Mouse (Mus musculus) ES-Bruce4 (cell line): Measurements from ENCODE around the gene Catsper3. TPM values are rescaled to one million over a fixed set of nuclear protein-coding genes. Genes with fewer than 3 reads are reported as not detected.

ENCODE experiments used
- H3K27ac ChIP-seq: 2 replicates; pipeline ENCODE4 v1.5.1; 2012; ENCODE audit warnings: low read length, inconsistent platforms; ENCODE audit not compliant: insufficient read depth
- H3K27me3 ChIP-seq: 2 replicates; pipeline ENCODE4 v1.6.1; 2012; ENCODE audit warnings: mild to moderate bottlenecking, low read length, inconsistent platforms; ENCODE audit not compliant: control insufficient read depth, poor library complexity, insufficient read depth, severe bottlenecking
- H3K36me3 ChIP-seq: 2 replicates; pipeline ENCODE4 v1.6.1; 2012; ENCODE audit warnings: inconsistent platforms, mild to moderate bottlenecking, low read length, moderate library complexity; ENCODE audit not compliant: control insufficient read depth, poor library complexity, insufficient read depth, severe bottlenecking
- H3K4me1 ChIP-seq: one replicate; pipeline ENCODE4 v1.8.1; 2011; ENCODE audit warnings: low read length; ENCODE audit not compliant: control insufficient read depth, insufficient read depth
- H3K4me3 ChIP-seq: 2 replicates; pipeline ENCODE4 v1.5.1; 2011; ENCODE audit warnings: low read depth, mild to moderate bottlenecking, low read length
- H3K9ac ChIP-seq: 2 replicates; pipeline ENCODE4 v1.6.1; 2012; ENCODE audit warnings: low read depth, mild to moderate bottlenecking, inconsistent platforms; ENCODE audit not compliant: poor library complexity, severe bottlenecking
- H3K9me3 ChIP-seq: replicated peaks from 2 replicates; pipeline ENCODE4 v1.6.1; 2012; ENCODE audit warnings: mild to moderate bottlenecking, low read length, inconsistent platforms; ENCODE audit not compliant: control insufficient read depth, poor library complexity, insufficient read depth, severe bottlenecking
- CTCF ChIP-seq: IDR thresholded peaks from one replicate; pipeline ENCODE4 v1.8.1; 2011; ENCODE audit warnings: low read depth, low read length
- EP300 ChIP-seq: IDR thresholded peaks from 2 replicates; pipeline ENCODE4 v1.6.1; 2011; ENCODE audit warnings: low read depth, low read length; ENCODE audit not compliant: insufficient read depth
- POLR2A ChIP-seq: IDR thresholded peaks from one replicate; pipeline ENCODE4 v1.8.1; 2011; ENCODE audit warnings: low read length; ENCODE audit not compliant: insufficient read depth
- polyA plus RNA-seq: library from polyadenylated mRNA; stranded (reverse); fragments of >200 nt; gene quantifications from 2 replicates; pipeline ENCODE4 v1.2.4, GENCODE M21; 2011; ENCODE audit warnings: low read depth; ENCODE audit not compliant: missing spikeins, insufficient read depth, insufficient read length

Catsper3 gene
- 0.61 TPM in 1 of 2 replicates, not detected in the other for polyA plus RNA-seq

DNA sequence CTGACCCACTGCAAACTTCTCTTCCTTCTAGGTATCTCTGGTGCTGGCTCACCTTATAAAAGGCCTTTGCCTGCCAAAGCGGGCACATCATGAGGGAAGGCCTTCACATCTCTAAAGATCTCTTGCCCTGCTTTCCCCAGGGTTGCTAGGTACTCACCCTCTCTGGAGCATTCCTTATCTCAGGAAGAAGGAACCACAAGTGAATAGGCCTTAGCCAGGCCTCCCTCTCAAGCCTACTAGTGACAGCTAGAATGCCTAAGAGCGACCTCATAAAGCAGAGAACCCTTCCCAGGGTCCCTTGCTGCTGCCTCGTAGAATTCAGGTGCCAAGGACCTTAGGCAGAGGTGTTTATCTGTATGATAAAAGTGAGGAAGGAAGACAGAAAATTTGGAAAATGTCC is at the start of gene Catsper3:
TSS of gene Catsper3 (plus strand) at position 301 of the 400 bp plus-strand sequence.
- Histone ChIP-seq H3K36me3 (no peaks in the 10 kb centered on the region), H3K27me3 (no peaks in the 10 kb centered on the region), H3K4me1 (no peaks in the 10 kb centered on the region), H3K27ac (no peak within 1 kb of the TSS), H3K9me3 (peaks cover 7% of the 10 kb centered on the region), H3K4me3 (no peak within 1 kb of the TSS), H3K9ac (no peak within 1 kb of the TSS)
- no peak for TF ChIP-seq EP300
- TF ChIP-seq CTCF, result no peak
- TF ChIP-seq POLR2A, result no peak

DNA sequence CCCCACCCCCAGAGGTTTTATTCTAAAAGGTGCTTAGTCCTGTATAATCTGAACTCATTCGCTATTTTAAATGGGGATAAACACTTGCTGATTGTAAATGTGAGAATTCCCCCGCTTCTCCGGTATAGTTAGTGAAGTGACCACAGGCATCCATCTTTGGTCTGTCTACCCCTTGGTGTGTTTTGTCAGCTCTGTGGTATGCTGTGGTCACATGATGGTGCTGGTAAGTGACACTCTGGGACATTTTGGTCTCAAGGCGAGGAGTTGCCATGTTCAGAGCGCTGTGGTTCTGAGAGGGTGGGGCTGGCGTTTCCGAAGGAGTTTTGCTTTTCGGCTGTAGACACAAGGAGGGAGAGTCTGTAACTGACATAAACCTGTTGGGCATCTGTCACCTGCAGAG is 46.5 kb upstream of the Catsper3 start:
- no peaks in the 10 kb centered on the region for H3K27me3 ChIP-seq
- no peaks in the 10 kb centered on the region for H3K4me1 ChIP-seq
- no peaks in the 10 kb centered on the region for H3K9me3 ChIP-seq
- no peaks in the 10 kb centered on the region for H3K36me3 ChIP-seq
- no peak overlapping the region for H3K4me3 ChIP-seq
- H3K9ac ChIP-seq, result no peak overlapping the region
- H3K27ac ChIP-seq, result no peak overlapping the region
- TF ChIP-seq EP300 (no peak), POLR2A (no peak), CTCF (no peak)

DNA sequence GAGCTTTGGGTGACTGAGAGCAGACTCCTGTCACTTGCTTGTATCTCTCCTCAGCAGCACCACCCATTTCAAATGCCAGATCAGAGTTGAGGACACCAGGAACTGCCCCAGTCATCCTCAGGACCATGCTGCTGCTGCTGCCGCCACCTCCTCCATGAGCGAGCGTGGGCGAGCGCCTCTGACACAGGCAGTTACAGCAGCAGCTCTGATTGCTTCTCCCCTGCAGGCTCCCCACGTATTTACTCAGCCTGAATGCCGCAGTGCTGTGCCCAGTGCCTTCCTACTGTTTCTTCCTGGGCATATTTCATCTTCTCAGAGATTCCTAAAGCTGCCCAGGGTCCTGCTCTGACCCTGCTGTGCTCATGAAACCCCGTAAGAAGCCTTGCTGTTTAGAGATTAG is 42.1 kb upstream of the Catsper3 start:
- Histone ChIP-seq H3K27ac (no peak overlapping the region), H3K4me1 (no peaks in the 10 kb centered on the region), H3K27me3 (no peaks in the 10 kb centered on the region), H3K9me3 (no peaks in the 10 kb centered on the region), H3K36me3 (no peaks in the 10 kb centered on the region), H3K4me3 (no peak overlapping the region), H3K9ac (no peak overlapping the region)
- TF ChIP-seq CTCF (no peak), EP300 (no peak), POLR2A (no peak)

DNA sequence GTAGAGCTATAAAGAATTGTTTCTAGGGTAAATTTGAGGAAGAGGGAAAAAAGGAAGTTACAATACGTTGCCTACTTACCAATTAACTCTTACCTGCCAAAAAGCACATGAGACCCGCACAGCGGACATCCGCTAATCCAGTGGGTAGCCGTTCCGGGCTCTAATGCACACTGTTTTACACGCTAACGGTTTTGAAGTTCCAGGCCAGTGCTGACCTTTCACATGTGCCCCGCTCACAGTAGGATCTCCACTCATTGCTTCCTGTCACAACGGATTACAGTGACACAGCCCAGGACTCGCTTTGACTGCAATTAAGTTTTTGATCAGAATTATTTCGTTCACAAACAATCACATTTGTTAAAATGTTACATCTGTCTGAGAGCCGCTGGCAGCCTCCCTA is 30.0 kb upstream of the Catsper3 start:
- H3K36me3 ChIP-seq, result no peaks in the 10 kb centered on the region
- no peaks in the 10 kb centered on the region for H3K27me3 ChIP-seq
- no peak overlapping the region for H3K27ac ChIP-seq
- TF ChIP-seq CTCF, result no peak
- no peak for TF ChIP-seq POLR2A
- no peak for TF ChIP-seq EP300
- no peak overlapping the region for H3K4me3 ChIP-seq
- no peak overlapping the region for H3K9ac ChIP-seq
- H3K4me1 ChIP-seq, result no peaks in the 10 kb centered on the region
- no peaks in the 10 kb centered on the region for H3K9me3 ChIP-seq

DNA sequence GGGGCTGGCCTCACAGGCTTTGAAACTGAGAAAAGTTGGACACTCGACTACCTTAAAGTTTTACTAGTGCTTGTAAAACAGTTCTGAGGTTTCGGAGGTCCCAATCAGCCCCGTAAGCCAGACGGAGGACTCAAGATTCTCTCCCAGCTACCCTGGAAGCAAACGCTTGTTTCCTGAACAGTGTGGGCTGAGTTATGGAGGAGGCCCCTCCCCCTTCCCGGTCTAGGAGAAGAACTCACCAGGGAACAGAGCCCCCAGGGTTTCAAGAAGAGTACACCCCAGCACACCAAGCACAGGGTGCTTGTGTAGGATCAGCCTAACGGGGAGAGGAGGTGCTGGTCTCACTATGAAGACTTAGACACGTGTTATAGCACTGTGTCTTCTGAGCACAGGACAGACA is 27.6 kb upstream of the Catsper3 start:
- H3K9ac ChIP-seq, result no peak overlapping the region
- no peaks in the 10 kb centered on the region for H3K27me3 ChIP-seq
- H3K9me3 ChIP-seq, result no peaks in the 10 kb centered on the region
- no peak overlapping the region for H3K27ac ChIP-seq
- TF ChIP-seq POLR2A, result no peak
- no peak for TF ChIP-seq EP300
- no peak for TF ChIP-seq CTCF
- no peaks in the 10 kb centered on the region for H3K4me1 ChIP-seq
- no peak overlapping the region for H3K4me3 ChIP-seq
- H3K36me3 ChIP-seq, result no peaks in the 10 kb centered on the region

DNA sequence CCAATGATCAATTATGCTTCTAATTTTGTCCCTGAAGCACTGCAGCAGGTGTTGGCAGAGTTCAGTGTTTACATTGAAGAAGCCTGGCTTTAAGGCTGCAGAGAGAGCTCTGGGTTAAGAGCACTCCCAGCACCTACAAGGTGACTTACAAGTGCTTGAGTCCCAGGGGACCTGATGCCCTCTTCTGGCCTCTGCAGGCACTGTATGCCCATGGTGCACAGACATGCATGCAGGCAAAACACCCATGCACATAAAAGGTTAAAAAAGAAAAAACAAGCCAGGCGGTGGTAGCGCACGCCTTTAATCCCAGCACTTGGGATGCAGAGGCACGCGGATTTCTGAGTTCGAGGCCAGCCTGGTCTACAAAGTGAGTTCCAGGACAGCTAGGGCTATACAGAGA is 26.7 kb upstream of the Catsper3 start:
- peak; percentile 65 for TF ChIP-seq CTCF
- TF ChIP-seq POLR2A, result no peak
- Histone ChIP-seq H3K4me3 (no peak overlapping the region), H3K9ac (no peak overlapping the region), H3K36me3 (no peaks in the 10 kb centered on the region), H3K27ac (no peak overlapping the region), H3K9me3 (no peaks in the 10 kb centered on the region), H3K27me3 (no peaks in the 10 kb centered on the region), H3K4me1 (no peaks in the 10 kb centered on the region)
